Mouse (Mus musculus): ENCODE data around the gene Stxbp5.

The Stxbp5 gene

GRCm38 (mm10) chr10:9754893-9755541, 145.9 kb downstream of the Stxbp5 start:
- no peak for DNase-seq (ENCODE audit: low spot score in 2 of 2)

- DNase-seq (ENCODE audit: low spot score in 2 of 2) = no peak
These were observed 167.0 kb downstream of the Stxbp5 start for GRCm38 (mm10) chr10:9733861-9734260.

GRCm38 (mm10) chr10:9732065-9732749, 168.7 kb downstream of the Stxbp5 start:
- no peak for DNase-seq (ENCODE audit: low spot score in 2 of 2)

GRCm38 (mm10) chr10:9722519-9723303, 178.2 kb downstream of the Stxbp5 start:
- no peak for DNase-seq (ENCODE audit: low spot score in 2 of 2)

GRCm38 (mm10) chr10:9720027-9720426, 180.9 kb downstream of the Stxbp5 start:
- DNase-seq (ENCODE audit: low spot score in 2 of 2) = no peak

DNA sequence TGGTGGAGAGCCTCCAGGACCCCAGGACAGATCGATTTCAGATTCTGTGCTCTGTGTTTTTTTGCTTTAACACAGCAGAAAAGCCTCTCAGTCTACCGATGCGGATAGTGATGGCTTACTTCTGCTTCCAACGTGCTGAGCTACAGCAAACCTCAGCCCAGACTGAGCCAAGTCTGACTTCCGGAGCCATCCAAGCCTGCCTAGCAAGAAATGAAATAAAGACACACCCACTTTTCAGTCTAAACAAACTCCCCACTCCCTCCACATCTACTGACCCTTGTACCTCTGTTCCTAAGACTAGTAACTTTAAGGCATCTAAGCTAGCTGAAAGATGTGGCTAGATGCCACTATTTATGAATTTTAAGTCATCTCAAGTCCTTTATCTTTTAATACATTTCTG, 182.8 kb downstream of the Stxbp5 start:
- DNase-seq (ENCODE audit: low spot score in 2 of 2) = no peak
